Mouse (Mus musculus) embryo, embryonic 10.5 days (tissue): ENCODE measurements around the gene Col5a1.

Experiments
- DNase-seq: peaks from one replicate; pipeline ENCODE4 v3.0.0-alpha.2; 2015; ENCODE audit warnings: low spot score

Col5a1 gene

DNA sequence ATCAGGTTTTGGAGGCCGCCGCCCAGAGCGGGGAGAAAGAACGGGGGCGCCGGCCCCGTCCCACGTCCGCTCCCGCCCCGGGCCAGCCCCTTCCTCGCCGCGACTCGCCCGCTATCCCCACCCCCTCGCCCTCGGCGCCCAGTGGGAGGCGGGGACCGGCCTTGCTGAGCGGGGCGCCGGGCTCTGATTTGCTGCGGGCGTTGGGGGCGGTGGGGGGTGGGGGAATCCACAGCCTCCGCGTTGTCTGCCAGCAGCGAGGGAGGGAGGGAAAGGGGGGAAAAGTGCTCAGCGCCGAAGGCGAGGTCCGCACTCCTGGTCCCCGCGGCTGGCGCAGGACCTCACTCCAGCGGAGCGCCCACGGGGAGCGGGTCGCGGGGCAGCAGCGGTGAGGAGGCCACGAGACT, at the start of gene Col5a1:
TSS of gene Col5a1 (plus strand) at position 278 of the 404 bp plus-strand sequence.
- DNase-seq: peak; percentile 90

DNA sequence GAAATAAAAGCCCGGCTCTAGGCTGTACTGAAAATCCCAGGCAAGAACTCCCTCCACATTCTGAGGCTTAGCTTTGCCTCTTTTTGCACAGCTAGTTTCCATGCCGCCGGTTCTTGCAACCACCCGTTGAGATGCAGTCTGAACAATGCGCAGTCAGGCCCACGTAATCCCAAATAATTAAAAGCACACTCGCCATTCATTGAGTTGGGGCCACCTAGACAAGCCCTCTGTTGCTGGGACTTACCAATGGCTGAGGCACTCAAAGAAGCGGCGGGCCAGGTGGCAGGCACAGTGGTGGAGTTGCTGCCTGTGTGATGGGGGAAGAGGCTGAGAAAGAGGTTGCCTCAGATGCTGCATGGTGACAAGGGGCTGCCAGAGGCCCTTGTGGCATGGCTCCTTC, 48.1 kb upstream of the Col5a1 start:
- peak; percentile 33 for DNase-seq

GRCm38 (mm10) chr2:27840890-27841289, 45.3 kb upstream of the Col5a1 start:
- no peak for DNase-seq

DNA sequence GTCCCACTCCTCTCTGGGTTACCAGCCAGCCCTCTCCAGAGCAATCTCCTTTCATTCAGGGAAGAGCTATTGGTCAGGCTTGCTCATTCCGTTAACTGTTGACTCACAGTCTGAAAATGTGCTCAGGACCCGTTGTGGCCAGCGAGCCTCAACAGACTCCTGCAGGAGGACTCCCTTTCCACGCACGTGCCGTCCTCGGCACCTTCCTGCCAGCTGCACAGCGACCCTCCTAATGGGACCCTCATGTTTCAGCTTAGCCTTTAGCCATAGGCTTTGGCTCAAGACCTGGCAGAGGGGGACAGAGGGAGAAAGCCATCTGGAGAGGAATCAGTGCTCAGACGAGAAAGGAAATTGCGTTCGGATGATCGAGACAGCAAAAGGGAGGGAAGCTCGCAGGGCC, 43.3 kb upstream of the Col5a1 start:
- no peak for DNase-seq

DNA sequence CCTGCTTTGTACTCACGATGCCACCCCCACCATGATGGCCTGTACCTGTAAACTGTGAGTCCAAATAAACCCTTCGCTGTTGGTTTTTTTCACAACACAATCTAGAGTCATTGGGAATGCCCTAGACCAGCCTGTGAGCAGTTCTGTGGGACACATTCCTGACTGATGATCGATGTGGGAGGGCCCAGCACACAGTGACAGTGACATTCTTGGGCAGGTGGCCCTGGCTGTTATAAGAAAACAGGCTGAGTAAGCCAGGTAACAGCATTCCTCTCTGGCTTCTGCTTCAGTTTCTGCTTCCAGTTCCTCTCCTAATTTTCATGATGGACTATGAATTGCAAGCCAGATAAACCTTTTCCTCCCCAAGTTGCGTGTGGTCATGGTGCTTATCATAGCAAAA, 41.3 kb upstream of the Col5a1 start:
- DNase-seq: no peak

DNA sequence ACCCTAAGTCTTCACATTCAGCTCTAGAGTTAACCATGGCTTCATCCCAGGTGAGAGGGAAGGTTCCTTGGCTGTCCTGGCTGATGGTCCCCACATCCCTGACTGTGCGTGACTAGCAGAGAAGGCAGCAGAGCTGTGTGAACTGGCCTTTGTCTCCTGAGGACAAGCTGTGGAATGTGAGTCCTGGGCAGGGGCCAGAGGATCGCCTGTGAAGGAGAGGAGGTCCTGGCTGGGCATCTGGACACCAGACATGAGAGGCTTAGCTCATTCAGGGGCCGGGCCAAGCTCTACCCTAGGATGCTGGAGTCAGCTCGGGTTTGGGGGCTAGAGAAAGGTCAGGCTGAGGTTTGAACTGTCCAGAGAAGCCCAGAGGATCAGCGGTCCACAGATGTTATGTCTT, 39.2 kb upstream of the Col5a1 start:
- peak; percentile 39 for DNase-seq

DNA sequence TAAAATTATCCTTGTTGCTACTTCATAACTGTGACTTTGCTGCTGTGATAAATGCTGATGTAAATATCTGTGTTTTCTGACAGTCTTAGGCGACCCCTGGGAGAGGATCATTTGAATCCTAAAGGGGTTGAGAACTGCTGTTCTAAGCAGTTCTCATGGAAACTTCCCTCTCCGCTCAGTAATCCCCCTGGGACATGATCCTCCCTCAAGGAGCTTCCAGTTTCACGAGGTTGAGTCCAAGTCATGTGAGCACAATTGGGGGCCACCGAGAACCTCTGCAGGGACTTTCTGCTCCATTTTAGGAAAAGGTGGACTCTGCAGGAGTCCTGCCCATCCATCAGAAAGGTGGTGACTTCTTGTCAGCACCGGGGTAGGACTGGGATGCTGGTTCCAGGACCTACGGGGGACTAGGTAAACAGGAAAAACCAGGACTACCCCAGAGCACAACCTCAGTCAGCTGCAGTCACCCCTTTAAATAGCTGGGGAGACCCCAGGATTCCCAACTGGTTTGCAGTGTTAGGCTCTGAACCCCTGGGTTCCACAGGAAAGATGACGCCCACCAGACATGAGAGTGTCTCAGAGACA, 38.3 kb upstream of the Col5a1 start:
- no peak for DNase-seq

GRCm38 (mm10) chr2:27848466-27848865, 37.8 kb upstream of the Col5a1 start:
- no peak for DNase-seq

DNA sequence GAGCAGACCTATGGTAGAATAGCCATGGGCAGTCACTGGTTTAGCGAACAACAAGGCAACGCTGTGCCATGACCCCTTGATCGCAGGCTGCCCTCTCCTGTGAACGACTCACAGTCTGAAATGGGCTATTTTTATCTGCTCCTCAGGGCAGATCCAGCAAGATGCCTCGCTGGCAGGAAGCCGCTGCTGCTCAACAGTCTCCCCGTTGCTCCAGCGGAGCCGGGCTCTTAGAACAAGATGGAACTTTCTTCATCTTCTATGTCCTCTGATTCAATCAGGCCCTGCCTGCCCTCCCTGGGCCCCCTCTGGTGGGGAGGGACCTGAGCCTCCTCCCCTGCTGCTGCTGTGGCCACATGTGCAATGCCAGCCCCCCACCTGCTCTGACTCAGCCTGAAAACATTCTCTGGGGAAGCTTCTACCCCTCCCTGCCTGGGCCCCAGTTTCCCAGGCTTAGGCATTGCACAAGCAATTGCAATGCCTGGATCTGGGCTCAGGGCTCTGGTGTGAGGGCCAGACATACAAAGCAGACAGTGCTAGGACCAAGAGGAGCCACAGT, 27.8 kb upstream of the Col5a1 start:
- DNase-seq: peak; percentile 36

DNA sequence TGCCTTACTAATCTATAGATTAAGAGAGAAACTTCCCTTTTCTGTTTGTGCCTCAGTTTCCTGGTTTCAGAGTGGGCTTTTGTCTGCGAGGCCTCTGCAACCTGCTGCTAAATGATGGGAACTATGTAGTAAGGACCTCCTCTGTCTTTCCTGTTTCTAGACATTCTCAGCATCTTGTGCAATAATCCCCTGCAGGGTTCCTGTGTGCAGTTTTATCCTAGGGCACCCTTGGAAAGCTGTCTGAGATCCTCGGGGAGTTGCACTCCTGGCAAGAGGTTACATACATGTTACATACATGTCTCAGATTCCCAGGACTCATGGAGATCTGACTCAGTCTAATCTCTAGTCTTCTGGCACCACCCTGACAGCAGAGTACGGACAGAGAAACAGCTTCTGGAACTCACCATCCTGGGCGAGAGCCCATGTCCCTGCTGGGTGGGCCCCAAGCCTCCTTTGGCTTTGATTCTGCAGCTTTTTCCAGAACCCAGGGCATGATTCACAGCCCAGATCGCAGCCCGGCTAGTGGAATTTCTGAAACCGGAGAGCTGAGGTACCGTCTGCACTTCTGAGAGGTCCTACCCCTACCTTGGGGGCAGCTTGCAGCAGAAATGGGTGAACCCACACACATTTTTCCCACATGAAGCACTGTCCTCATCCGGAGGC, 24.5 kb upstream of the Col5a1 start:
- no peak for DNase-seq

GRCm38 (mm10) chr2:27864491-27865365, 21.5 kb upstream of the Col5a1 start:
- DNase-seq: no peak

GRCm38 (mm10) chr2:27870586-27870985, 15.6 kb upstream of the Col5a1 start:
- no peak for DNase-seq

GRCm38 (mm10) chr2:27871056-27871455, 15.2 kb upstream of the Col5a1 start:
- no peak for DNase-seq

- DNase-seq: no peak
Observed at GRCm38 (mm10) chr2:27872276-27872675, 13.9 kb upstream of the Col5a1 start.

DNA sequence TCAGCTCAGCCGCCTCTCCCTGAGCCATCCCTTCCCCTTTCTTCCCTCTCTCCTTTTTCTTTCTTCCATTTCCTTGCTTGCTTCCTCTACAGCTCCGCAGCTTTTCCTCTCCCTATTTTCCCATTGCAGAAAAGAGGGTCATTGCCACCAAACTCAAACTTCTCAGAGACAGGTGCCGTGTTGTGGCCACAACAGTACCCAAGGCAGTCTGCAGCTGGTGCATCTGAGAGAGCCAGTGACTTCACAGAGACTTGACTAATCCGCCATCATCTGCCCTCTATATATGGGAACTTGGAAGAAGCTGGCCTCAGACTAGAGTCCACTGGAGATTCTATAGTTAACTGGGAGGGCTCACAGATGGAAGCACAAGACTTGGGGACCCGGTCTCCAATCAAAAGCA, 13.2 kb upstream of the Col5a1 start:
- no peak for DNase-seq

- no peak for DNase-seq
Observed at GRCm38 (mm10) chr2:27874596-27874995, 11.6 kb upstream of the Col5a1 start.

GRCm38 (mm10) chr2:27875231-27875630, 11.0 kb upstream of the Col5a1 start:
- no peak for DNase-seq

GRCm38 (mm10) chr2:27875786-27876185, 10.4 kb upstream of the Col5a1 start:
- no peak for DNase-seq

- DNase-seq: no peak
Observed at GRCm38 (mm10) chr2:27876724-27877504, 9.3 kb upstream of the Col5a1 start.

GRCm38 (mm10) chr2:27878066-27878465, 8.2 kb upstream of the Col5a1 start:
- DNase-seq: no peak

GRCm38 (mm10) chr2:27883276-27883675, 2.9 kb upstream of the Col5a1 start:
- DNase-seq: no peak
